Mouse (Mus musculus) adrenal gland, adult 8-10 months (tissue): Measurements from ENCODE around the gene Galnt12. TPM values are rescaled to one million over a fixed set of nuclear protein-coding genes. Genes with fewer than 3 reads are reported as not detected.

Experiments used
- DNase-seq: peaks from one replicate; pipeline ENCODE4 v3.0.0; 2022
- total RNA-seq, 4 experiments: library from RNA; stranded (reverse); gene quantifications; 2 replicates each; pipeline ENCODE4 v1.2.4; 2022

Galnt12 gene
- total RNA-seq, 4 experiments from 2014 or later = 0.67 to 1.3 (median 0.98) TPM

GRCm38 (mm10) chr4:47161103-47161755, 69.5 kb downstream of the Galnt12 start:
- no peak for DNase-seq

GRCm38 (mm10) chr4:47161756-47162587, 70.3 kb downstream of the Galnt12 start:
- no peak for DNase-seq

GRCm38 (mm10) chr4:47172314-47172713, 80.6 kb downstream of the Galnt12 start:
- DNase-seq = no peak

Other genes starting within 250 kb of the Galnt12 start
- under 1 TPM; 0.31 to 0.52 (median 0.39) TPM for gene Gabbr2, start 100.0 kb upstream of the Galnt12 start, total RNA-seq
- gene Anks6, start 34.5 kb upstream of the Galnt12 start, total RNA-seq = 10 to 100 TPM in 1 of 4 experiments, 1 to 10 TPM in 3; 5.8 to 11.6 (median 8.2) TPM
- 10 to 100 TPM in 3 of 4 experiments, 1 to 10 TPM in 1; 8.0 to 93.5 (median 30.0) TPM for gene Col15a1, start 116.3 kb downstream of the Galnt12 start, total RNA-seq